Mouse (Mus musculus) lung, postnatal 4 days (tissue): Measurements from ENCODE around the gene Crispld2.
A peak's percentile ranks its signal among the peaks of the same experiment; 100 is the strongest.

ENCODE experiments used
- DNase-seq, 2 experiments: peaks; one replicate each; pipeline ENCODE4 v3.0.0; 2021

The Crispld2 gene

DNA sequence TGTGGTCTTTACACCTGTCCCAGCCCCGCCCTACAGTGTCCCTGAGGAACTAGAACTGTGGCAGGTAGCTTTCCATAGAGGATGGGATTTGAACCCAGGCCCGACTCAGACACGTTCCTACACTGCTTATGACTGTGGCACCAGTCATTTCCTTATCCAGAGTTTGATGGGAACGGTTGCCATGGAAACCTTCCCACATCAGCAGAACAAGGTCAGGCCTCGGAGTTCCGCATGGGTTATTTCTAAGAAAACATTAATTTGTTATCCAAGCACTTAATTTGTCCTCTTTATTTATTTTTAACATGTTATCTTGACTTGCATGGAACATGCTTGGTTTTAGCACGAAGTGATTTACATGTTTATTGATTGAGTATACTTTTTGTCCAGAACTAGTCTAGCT, 9.5 kb downstream of the Crispld2 start:
- DNase-seq, result no peak

- no peak for DNase-seq
Observed at GRCm38 (mm10) chr8:120002348-120002747, 10.1 kb downstream of the Crispld2 start.

- peak; percentile 71 to 89 for DNase-seq
Observed at GRCm38 (mm10) chr8:120004154-120004702, 12.0 kb downstream of the Crispld2 start.

DNA sequence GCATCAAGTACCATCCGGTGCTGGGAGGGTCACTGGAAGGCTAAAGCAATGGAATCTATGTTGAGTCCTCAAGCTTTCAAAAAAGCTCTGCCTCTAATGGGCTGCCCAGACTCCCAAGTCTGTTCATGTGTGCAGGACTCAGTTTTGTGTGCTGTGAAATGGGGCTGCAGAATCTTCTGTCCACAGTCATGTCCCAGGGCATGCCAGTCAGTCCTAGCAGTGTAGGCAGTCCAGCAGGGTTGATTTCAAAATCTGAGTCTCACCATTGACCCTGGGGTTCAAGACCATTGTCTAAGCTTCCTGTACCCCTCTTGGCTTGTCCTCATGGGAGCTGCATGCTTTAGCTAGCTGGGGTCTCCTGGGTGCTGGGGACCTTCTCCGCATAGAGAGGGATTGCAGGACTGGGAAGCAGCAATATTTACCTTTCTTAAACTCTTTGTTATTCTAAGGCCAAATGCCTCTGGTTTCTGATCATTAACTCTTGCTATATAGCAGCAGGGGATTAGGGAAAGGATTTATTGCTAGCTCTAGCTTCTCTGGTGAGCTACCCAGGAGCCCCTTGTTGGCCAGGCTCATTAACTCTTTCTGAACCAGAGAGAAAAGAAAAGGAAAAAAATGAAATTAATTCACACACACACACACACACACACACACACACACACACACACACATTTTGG, 12.6 kb downstream of the Crispld2 start:
- no peak for DNase-seq

DNA sequence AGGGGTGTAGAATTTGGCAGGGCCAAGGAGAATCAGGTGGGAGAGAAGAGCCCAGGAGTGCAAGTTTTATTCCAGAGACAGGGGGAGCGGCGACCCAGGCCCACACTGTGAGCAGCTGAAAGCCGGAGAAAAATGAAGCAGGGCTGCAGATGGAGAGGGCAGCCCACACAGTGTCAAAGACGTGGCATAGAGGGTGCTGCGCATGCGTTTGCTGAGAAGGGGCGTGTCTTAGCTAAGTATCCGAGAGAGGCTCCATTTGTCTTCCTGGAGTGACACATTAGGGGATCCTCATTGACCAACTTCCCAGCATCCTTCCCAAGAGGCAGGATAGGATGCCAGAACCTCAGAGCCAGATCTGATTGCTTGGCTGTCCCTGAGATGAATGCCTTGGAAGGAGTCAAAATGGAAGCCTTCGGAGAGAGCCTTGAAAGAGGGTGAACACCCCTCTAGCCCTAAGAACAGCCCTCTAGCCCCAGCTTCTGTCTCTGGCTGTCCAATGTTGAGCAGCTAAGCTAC, 14.5 kb downstream of the Crispld2 start:
- no peak for DNase-seq

GRCm38 (mm10) chr8:120007178-120007577, 14.9 kb downstream of the Crispld2 start:
- no peak for DNase-seq

- no peak for DNase-seq
Observed at GRCm38 (mm10) chr8:120009284-120009683, 17.0 kb downstream of the Crispld2 start.

- no peak for DNase-seq
Observed at GRCm38 (mm10) chr8:120012491-120012890, 20.3 kb downstream of the Crispld2 start.

GRCm38 (mm10) chr8:120012927-120013326, 20.7 kb downstream of the Crispld2 start:
- no peak for DNase-seq

DNA sequence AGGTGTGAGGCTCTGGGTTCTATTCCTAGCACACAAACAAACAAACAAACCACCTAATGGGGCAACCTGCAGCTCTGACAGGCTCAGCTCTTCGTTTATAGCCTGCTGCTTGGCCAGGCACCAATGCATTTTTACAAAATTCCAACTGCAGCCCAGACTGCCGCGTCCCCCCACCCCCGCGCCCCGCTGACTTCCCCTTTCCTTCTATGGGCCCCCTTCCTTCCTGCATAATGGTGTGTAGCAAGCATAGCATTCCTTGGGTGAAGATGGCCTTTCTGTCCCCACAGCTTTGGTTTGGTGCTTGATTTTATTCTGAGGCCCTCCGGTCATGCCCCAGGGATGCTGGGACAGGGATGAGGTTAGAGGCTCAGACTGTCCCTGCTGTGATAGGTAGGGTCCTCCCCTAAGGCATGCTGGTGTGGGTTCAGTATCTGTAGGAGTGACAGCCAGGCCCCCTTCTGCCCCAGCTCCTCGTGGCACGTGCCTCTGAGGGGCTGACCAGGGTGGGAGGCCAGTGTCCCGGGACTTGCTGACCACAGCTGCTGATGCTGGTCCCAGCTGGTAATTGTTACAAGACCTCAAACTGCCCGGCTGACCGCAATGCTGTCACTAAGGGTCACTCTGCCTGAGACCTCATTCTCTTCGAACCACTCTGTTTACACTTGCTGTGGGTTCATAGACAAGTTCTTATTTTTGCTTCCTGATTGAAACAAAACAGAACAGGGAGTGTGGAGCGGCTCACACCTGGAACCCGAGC, 22.2 kb downstream of the Crispld2 start:
- peak in 1 of 2 experiments; percentile 51 for DNase-seq

DNA sequence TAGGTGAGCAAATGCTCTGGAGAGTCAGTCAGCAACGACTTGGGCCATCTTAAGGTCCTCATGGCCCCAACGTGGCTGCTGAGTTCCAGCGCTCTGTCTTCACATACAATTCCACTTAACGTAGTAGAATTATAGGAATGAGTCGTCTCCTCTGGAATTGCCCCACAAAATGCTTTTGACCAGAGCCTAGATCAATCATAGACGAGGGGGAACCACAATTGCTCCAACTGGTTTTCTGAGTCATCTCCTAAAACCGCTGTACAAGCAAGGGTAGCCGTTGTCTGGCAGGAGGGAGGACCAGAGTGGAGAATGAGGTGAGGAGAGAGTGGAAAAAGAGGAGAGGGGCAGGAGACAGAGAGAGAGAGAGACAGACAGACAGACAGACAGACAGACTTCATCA, 23.7 kb downstream of the Crispld2 start:
- no peak for DNase-seq

- no peak for DNase-seq
Observed at GRCm38 (mm10) chr8:120016424-120016823, 24.2 kb downstream of the Crispld2 start.

DNA sequence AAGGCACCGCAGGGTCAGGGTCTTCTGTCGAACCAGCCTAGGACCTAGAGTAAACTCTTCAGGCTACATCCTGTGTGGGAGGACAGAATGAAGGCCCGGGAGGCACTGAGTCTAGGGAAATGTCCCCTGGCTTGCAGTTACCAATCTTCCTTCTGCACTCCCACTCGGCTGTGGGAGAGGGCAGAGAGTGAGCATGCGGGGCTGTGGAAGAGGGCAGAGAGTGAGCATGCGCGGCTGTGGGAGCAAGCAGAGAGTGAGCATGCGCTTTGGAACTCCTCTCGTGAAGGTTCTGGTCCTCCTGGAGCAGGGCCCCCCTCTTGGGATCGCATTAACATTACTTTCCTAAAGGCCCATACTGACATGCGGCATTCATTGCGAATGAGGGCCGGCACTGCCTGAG, 25.1 kb downstream of the Crispld2 start:
- DNase-seq, result no peak

GRCm38 (mm10) chr8:120017786-120018185, 25.5 kb downstream of the Crispld2 start:
- no peak for DNase-seq

DNA sequence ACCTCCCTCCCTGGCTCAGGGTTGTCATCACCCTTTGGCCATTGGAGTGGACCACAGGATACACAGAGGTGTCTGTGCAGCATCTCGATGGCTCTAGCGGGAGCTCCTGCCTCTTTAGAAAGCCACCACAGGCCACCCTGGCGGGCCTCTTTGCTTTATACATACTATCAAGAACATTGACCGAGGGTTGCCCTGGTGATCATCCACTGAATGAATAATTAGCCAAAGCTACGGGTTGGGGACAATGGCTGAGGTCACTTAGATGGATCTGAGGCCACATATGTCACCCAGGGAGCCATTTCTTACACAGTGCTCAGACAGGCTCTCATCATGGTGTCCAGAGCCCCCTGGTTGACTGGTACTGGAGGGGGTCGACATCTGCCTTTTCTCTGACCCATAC, 26.1 kb downstream of the Crispld2 start:
- DNase-seq, result no peak

GRCm38 (mm10) chr8:120019297-120019696, 27.1 kb downstream of the Crispld2 start:
- no peak for DNase-seq

DNA sequence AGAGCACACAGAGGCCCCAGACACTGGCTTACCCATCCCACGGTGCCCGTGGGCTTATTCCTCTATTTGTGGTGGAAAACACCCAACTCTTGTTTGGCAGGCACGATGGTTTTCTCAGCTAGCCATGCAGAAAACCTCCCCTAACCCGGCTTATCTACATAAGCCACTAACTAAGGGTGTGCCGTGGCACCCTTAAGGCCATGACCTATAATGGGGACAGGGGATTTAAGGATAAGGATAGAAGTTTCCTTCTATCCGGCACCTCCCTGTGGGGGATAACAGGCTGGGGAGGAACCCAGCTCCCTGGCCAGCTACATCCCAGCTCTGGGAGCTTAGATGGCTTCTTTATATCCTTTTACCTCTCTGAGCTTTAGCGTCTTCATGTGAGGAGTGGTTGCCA, 28.1 kb downstream of the Crispld2 start:
- no peak for DNase-seq

- no peak for DNase-seq
Observed at GRCm38 (mm10) chr8:120026199-120026598, 34.0 kb downstream of the Crispld2 start.

- no peak for DNase-seq
Observed at GRCm38 (mm10) chr8:120026991-120027390, 34.8 kb downstream of the Crispld2 start.

DNA sequence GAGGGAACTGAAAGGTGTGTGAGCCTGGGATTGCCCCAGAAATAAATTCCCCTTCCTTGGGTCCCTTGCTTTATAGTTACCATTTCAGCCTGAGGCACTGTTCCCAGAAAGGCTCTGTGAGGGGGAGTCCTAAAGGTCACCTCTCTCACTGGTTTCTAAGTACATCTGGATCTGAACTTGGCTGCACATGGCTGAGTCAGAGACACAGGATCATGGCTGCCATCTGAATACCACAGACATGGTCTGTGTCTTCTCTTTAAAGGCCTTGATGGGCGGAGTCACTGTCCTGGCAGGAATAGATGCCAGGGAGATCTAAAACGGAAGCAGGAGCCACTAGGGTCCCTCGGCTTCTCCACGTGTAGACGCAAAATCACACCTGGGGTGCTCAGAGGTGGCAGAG, 38.2 kb downstream of the Crispld2 start:
- no peak for DNase-seq

- DNase-seq, result no peak
Observed at GRCm38 (mm10) chr8:120032549-120033208, 40.4 kb downstream of the Crispld2 start.

DNA sequence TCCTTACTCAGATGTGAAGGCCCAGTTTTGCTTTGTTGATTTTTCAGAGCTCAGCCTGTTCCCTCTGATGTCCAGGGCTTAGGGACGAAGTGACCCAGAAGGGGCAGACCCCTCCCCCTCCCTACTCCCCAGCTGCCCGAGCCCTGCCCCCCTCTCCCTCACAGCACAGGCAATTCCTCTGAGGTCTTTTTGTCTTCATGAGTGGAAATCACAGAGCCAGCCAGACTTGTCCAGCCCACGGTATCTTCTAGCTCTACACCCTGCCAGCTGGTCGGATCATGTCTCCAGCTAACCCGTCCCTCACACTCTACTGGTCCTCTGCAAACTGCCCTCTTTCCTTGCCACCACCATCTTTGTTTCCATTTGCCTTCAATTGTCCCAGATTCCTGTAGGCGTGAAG, 42.2 kb downstream of the Crispld2 start:
- peak in 1 of 2 experiments; percentile 33 for DNase-seq

- peak in 1 of 2 experiments; percentile 39 for DNase-seq
Observed at GRCm38 (mm10) chr8:120036111-120036510, 43.9 kb downstream of the Crispld2 start.
